Mouse (Mus musculus) 416B (cell line): ENCODE results near the gene Tgm1.

Source experiments
- DNase-seq: peaks from one replicate; pipeline ENCODE4 v3.0.0; 2011; ENCODE audit warnings: low read depth

Tgm1 gene

GRCm38 (mm10) chr14:55671833-55672740 is 41.6 kb downstream of the Tgm1 start, which contains the start of the genes Gmpr2 and Nedd8:
Gmpr2 (plus strand) TSS chr14:55671941.
Nedd8 (minus strand) TSS chr14:55672124.
- peak; percentile 99 for DNase-seq

GRCm38 (mm10) chr14:55671486-55671832 is 42.3 kb downstream of the Tgm1 start:
- no peak for DNase-seq

- no peak for DNase-seq
Observed at GRCm38 (mm10) chr14:55660636-55661035, 53.1 kb downstream of the Tgm1 start.

- peak; percentile 86 for DNase-seq
Observed at GRCm38 (mm10) chr14:55659960-55660573, 53.7 kb downstream of the Tgm1 start, which contains the start of gene Mdp1. Mdp1 (minus strand) TSS chr14:55660508.

- DNase-seq = no peak
Observed at GRCm38 (mm10) chr14:55658011-55658410, 55.7 kb downstream of the Tgm1 start.

- DNase-seq = no peak
Observed at GRCm38 (mm10) chr14:55656935-55657334, 56.8 kb downstream of the Tgm1 start.

- DNase-seq = no peak
Observed at GRCm38 (mm10) chr14:55651528-55651927, 62.2 kb downstream of the Tgm1 start.
